Mouse (Mus musculus) embryo, embryonic 11 days (tissue): ENCODE data around the gene Tnfsf14.

ENCODE experiments used
- DNase-seq: peaks from one replicate; pipeline ENCODE4 v3.0.0-alpha.2; 2015

Tnfsf14 gene

DNA sequence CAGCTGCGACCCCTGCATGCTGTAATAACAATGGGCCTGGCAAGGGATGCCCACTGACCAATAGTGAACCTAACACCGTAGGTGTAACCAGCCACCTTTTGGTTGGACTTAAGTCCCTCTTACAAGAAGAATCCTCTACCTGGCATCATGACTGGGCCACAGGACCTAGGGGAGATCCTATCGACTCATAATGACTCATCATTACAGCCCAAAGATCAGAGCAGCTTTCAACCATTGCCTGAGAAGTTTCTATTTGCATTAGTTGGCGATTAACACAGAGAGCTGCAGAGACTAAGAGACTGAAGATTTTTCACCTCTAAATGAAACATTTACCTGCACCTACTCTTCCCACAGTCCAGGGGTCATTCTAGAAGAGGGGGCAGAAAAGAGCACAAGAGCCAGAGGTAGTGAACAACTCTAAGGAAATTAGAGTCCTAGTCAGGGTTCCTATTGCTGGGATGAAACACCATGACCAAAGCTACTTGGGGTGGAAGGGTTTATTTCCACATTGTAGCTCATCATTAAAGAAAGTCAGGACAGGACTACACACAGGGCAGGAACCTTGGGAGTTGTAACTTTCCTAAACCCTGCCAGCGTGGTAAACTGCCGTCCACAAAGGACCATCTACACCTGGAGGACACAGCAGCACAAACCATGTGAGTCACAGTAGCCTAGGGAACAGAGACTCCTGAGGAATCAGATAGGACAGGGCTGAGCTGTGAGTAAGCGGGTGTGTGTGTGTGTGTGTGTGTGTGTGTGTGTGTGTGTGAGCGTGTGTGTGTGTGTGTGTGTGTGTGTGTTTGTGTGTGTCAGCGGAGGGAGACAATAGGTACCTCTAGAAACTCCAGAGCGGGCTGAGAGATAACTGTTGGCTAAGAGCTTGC, 8.1 kb upstream of the Tnfsf14 start:
- no peak for DNase-seq

DNA sequence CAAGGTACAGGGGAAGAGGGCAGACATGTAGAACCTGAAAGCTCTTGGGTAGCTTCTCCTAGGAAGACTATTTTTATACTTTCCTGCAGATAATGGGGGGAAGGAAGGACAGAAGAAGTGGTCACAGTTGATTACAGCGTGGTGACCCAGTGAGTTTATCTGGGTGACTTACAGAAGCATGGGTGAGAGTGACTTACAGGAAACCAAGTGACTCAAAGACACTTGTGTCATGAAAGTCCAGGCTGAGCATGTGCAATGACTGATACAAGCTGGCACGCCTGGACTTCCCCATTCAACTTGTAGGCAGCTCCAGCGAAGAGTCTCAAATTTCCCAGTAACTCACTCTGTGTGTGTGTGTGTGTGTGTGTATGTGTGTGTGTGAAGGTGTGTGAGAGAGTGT, 4.3 kb upstream of the Tnfsf14 start:
- DNase-seq = no peak

DNA sequence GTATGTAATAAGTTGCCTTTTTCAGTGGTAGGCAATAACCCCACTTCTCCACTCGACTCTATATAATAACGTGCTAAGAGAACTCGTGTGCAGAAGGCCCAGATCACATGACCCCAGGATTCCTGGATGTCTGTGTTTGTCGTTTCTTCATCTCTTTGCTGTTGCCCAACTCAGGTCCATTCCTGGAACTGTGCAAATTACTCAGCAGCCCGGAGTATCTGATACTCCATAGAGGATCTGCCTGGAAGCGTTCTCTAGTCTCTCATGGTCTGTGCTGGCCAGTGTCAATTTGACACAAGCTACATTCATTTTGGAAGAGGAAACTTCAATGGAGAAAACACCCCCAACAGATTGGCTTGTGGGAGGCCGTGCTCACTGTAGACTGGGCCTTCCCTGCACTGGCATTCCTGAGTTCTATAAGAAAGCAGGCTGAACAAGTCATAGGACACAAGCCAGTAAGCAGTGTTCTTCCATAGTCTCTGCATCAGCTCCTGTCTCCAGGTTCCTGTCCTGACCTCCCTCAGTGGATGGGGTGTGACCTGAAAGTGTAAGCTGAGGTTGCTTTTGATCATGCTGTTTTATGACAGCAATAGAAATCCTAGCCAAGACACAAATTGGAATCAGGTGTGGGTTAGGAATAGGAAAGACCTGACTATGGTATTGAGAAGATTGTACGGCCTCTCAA, 1.5 kb upstream of the Tnfsf14 start:
- no peak for DNase-seq

DNA sequence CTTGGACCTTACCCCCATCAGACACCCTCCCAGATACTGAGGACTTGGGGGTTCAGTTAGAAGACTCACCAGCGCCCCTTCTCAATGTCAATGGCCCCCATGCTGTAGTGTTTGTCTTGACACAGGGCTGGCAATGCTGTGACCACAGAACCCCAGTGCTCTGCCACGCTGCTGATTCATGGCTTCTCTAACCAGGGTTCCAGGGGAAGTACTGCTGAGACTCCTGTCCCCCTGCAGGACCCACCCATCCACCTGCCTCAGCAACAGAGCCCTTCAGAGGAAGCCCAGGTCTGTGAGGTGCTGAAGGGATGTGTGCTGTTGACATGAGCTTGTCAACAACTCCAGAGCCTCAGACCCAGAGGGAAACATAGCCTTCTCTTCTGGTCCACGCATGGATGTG, 794 bp upstream of the Tnfsf14 start:
- DNase-seq = no peak

DNA sequence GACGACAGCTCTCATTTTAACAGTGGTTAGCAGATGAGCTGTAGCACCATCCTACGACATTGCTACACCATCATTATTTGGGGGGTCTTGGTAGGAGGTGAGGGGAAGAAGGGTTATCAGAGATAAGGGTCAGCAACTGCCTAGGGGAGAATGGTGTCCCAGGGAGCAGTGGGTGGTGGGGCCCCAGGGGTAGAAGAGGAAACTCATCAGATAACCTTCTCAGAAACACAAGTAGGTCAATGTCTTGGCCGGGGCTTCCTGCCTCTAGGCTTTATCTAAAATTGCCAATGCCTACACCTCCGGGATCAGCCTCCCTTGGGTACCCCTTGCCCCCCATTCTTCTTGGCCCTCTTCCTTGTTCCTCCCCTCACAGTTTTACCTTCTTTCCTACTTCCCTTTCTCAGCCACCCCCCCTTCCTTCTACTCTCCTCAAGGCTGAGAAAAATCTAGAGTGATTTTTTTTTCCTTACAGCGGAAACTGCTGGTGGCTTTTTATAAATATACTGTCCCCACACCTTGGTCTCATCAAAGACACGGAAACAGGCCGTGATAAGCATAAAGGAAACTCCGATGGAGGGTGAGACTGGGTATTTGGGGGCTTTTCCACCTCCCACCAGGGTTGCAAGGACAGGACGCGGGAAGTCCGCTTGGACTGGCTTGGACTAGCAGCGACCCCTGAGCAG, 5.3 kb downstream of the Tnfsf14 start:
- DNase-seq = no peak

DNA sequence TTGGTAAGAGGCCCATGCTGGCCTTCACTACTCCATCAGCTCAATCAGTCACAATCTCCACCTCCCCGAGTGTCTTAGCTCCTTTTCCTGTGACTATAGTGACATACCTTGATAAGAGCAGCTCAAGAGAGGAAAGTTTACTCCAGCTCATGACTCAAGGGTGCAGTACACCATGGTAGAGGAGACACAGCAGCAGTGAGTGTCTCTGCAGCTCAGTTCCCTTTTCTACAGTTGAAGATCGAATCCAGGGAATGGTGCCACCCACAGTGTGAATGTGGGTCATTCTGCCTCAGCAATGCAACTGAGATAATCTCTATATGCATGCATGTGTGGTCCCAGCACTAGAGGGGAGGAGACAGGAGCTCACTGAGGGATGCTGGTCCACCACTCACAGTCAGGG, 8.3 kb downstream of the Tnfsf14 start:
- no peak for DNase-seq

DNA sequence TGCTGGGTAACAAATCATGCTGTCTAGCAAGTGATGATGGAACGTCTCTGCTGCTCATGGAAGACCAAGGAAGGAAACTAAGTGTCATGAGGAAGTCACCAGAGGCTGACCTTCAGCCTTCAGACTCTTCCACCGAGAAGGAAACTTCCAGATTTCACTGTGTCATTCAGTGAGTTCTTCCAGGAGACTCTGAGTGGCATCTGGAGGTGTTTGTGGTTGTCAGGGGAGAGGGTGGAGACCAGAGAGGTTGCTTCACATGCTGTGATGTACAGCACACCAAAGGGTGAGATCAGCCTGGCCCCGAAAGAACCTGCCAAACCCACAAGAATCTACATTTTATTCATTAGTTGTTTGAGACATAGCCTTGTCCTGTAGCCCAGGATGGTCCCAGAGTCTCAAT, 11.1 kb downstream of the Tnfsf14 start:
- DNase-seq = no peak

DNA sequence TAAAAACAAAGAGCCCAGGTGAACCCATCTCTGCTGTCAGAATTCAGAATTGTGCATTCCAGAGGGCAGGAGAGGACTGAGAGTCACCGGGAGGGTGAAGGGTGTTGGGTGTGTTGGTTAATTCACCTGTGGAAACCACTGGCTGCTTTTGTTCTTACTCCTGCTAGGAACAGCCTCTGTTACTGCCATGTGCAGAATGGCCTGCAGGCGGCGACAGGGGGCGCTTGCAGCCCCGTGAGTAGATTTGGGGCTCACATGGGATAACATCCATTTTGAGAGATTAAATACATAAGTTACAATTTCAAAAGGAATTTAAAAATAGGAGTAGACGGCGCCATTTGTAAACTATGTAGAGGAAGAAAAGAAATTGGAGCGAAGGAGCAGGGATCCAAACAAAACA, 13.6 kb downstream of the Tnfsf14 start:
- peak; percentile 12 for DNase-seq

DNA sequence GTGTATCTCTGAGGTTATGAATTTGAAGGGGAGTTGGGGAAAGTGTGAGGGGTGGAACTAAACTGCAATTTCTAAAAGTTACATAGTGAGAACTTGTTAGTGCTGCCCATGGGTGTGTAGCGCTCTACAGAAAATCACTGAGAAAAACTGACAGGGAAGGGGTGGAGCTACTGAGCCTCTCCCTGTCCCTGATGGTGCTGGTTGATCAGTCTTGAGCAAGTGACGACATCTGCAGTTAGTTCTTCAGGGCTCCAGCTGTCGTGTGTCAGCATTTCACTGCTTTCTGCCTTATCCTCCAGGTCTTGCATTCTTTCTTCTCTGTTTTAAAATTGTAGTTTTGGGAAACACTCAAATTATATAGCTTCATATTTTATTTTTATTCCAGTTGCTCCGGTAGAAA, 20.6 kb downstream of the Tnfsf14 start:
- no peak for DNase-seq

DNA sequence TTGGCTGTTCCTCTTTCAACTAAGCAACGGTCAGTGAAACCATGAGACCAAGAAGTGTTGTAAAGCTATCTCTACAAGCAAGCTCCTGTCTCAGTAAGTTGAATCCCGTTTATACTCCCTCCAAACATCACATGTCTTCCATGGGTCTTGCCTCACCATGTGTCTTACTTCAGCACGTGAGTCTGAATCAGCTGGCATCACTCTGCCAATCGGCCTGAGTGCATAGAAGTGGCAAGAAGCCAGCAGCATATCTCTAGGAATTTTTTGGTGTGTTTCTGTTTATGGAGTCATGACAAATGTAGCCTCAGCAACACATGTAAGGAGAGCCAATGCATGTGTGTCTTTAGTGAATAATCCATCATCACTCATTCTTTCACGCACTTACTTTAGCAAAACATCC, 21.6 kb downstream of the Tnfsf14 start:
- DNase-seq = no peak

DNA sequence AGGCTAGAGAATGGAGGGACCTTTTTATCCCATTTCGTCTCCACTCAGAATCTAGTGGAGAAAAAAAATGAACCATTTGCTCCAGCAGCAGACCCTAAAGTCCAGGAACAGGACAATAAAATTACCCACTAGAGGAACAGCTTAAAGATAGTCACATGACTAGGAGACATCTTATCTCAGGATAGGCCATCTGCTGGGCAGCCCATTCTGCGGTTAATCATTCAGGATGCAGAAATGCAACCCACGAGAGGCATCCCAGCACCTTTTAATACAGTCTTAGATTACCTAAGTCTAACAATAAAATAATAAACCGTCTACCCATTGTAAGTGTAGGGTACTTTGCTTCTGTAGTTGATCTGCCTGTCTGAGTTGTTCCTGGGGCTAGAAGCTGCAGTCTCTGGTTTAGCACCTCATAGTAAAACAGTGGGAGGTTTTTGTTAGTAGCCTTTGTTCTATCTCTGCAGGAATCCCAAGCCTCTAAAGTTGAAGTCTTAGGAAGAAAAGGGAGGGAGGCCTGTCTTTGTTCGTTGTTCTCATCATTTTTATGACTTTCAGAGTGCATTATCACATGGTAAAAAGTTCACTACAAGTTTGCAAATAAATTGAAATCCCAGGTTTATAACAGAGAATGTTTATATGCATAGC, 23.2 kb downstream of the Tnfsf14 start:
- DNase-seq = no peak

DNA sequence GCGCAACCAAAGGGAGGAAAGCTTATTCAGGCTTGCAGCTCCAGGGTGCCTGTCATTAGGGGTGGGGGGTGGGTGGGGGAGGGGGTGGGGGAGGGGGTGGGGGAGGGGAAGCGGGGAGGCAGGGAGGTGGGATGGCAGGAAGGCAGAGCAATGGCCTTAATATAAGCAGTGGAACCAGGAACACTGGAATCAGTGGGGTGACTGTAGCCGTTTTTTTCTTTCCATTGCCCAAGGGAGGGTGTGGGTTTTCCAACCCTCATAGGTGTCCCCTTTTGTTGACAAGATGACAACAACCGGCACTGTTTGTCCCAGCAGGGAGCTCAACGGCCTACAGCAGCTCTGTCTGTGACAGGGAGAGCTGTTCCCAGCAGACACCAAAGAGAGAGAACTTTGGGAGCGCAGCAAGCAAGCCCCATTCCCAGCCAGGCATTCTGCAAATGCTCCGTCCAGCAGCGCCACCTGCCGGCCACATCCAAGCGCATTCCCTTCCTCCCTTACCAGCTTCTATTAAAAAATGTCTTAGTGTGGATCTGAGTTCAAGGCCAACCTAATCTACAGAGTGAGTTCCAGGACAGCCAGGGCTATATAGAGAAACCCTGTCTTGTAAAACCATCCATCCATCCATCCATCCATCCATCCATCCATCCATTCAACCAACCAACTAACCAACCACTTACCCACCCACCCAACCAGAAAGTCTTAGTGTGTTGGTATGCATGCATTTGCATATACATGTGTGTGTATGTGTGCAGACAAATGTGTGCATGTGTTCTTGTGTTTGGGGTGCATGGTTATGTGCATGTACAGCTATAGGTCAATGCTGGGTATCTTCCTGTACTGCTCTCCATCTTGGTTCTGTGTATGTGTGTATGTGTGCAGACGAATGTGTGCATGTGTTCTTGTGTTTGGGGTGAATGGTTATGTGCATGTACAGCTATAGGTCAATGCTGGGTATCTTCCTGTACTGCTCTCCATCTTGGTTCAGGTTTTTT, 26.9 kb downstream of the Tnfsf14 start:
- peak; percentile 90 for DNase-seq

DNA sequence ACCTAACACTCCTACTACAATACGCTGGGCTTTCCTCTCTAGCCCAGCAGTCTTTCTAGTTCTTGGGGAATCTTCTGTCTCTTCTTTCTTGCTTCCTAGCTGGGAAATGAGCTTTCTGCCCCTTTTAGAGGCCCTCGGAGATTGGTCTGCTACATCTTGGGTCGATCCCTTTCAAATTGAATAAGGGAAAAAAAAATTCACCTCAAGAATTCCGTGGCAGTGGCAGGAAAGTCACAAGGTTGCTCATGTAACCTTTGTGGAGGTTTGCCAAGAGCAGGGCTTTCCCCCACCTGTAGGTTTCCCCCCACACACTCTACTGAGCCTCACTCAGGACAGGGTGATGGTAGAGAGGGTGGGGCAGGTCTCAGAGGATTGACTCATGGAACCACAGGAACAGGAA, 40.2 kb downstream of the Tnfsf14 start:
- DNase-seq = no peak

DNA sequence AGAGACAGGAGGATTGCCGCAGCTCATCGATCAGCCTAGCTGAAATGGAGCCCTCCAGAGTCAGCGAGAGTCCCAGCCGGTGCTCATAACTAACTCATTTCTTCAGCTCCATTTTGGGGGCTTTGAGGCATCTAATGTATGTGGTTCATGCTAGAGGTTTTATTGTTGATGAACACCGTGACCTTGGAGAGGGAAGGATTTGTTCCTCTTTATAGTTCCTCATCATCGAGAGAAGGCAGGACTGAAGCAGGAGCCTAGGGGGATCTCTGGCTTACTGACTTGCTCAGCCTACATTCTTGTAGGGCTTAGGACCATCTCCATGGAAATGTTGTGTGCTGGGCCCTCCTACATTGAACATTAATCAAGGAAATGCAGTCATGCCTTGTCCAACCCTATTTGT, 41.0 kb downstream of the Tnfsf14 start:
- DNase-seq = no peak

DNA sequence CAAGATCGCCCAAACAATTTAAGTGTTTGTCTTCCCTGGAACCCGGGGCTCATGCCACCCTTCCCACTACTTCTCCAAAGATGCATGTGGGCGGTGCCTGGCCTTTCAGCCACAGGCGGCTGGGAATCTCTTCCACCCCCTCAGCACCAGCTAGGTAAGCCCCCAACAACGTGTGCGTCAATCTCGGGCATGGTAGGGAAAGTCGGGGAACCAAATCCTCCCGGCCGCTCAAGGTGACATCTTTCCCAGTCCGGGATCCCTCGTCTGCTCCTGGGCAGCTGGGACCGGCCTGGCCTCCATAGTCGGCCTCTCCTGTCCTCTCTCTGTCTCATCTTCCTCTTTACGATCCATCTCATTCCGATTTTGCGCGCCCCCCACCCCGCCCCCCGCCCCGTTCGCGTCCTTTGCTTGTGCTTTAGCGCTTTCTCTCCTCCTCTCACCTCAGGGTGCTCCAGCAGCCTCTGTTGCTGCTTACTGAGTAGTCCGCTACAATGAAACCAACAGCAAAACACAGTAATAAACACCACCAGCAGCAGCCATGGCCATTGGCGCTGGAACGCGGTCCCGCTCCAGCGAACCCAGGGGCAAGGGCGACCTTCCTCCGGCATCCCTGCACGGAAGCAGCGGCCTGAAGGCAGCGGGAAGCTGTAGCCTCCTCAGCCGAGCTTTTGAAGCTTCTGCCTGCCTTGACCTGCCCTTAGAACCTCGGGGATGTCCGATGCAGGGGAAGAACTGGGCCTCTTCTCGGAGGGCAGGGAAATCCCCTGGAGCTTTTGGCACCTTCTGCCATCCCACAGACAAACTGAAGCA, 44.8 kb downstream of the Tnfsf14 start, which contains the start of gene Cd70:
TSS of gene Cd70 (minus strand) at position 784 of the 810 bp plus-strand sequence.
- peak; percentile 38 for DNase-seq

DNA sequence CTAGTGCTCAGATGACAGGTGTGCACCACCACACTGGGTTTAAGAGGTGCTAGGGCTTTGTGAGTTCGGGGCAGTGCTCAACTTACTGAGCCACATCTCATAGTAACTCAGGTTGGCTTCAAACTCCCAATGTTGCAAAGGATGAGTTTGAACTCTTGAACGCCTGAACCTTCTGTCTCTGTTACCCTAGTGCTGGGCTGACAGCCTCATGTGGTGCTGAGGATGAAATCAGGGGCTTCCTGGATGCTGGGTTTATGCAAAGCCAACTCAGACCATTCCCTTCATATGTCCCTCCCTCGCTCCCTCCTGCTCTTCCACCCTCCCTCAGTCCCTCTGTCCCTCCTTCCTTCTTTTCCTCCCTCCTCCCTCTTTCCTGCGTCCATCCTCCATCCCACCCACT, 45.6 kb downstream of the Tnfsf14 start:
- DNase-seq = no peak

DNA sequence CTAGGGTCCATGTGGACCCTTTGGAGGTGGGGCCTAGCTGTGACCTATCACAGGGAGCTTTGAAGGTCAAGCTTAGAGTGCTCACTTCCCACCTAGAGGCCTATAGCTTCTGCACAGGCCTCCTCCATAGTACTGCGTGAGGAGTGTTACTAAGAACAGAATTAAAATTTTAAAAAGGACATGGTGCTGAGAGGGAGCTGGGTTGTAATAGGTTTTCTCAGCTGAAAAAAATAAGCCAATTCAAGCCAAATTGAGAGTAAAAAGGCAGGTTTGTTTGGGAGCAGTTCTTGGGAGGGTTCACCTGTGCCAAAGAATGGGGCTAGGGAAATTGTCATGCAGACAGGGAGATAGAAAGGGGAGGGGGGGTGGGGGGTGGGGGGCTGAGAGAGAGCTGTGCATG, 48.9 kb downstream of the Tnfsf14 start:
- no peak for DNase-seq

DNA sequence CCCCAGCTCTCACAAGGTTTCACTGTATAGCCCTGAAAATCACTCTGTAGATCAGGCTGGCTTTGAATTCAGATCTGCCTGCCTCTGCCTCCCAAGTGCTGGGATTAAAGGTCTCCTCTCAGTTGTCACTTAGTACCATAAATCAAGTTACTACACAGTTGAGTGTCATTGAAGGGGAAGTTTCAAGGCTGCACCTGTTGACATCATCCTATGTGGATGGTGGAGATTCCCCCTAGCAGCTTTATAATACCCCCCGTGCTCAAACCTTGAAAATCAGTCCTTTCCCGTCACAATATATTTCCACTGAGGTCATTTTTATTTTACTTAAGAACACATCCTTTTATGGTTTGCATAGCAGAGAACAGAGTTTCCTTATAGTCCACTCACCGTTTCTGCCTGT, 50.3 kb downstream of the Tnfsf14 start:
- no peak for DNase-seq

DNA sequence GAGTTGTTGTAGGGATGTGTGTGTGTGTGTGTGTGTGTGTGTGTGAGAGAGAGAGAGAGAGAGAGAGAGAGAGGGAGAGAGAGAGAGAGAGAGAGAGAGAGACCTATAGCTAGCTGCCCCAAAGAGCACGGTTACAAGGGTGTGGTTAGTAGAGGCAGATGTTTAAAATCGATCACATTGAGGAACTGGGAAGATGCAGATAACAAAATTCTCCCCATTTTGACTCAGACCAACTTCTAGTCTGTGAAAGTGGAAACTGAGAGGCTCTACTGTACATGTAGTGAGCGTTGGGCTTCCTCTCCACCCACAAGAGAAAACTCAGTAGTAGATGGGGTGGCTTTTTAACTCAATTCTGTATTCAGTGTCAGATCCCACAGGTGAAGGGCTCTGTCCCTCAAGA, 54.3 kb downstream of the Tnfsf14 start:
- no peak for DNase-seq
